Mouse (Mus musculus) cortical plate, adult 2 months (tissue): Measurements from ENCODE around the gene Specc1.

Experiments used
- CTCF ChIP-seq: fragments of 200-500 bp; IDR thresholded peaks from 2 replicates; pipeline ENCODE4 v1.5.1; 2011; ENCODE audit warnings: mild to moderate bottlenecking, control low read depth, low read length; ENCODE audit not compliant: insufficient read depth; ENCODE audit errors: extremely low read depth
- POLR2A ChIP-seq: fragments of 200-500 bp; IDR thresholded peaks from 2 replicates; pipeline ENCODE4 v1.6.1; 2011; ENCODE audit warnings: mild to moderate bottlenecking, low read length, control low read depth; ENCODE audit not compliant: insufficient read depth; ENCODE audit errors: extremely low read depth

DNA sequence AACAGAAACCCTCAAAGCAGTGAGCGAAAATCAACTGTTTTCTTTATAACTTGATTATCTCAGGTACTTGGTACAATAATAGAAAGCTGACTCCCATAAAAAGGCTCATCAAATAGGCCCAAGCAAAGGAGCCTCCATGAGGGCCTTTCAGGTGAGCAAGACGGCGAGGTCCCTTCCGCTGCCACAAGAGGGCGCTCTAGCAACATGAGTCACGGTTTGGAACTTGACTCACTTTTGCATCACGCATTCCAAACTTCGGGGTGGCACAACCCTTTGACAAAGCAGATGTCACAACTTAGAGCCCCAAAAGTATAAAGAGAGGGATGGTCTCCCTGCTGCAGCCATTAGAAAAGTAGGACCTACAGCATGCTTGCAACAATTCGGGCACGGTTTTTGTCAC is 5.9 kb upstream of the Specc1 start:
- TF ChIP-seq CTCF (peak; percentile 95), POLR2A (no peak)
